Mouse (Mus musculus) kidney, adult 10 weeks (tissue): Measurements from ENCODE around the gene Tnip1. TPM values are rescaled to one million over a fixed set of nuclear protein-coding genes. Genes with fewer than 3 reads are reported as not detected.

ENCODE experiments used
- polyA plus RNA-seq: library from polyadenylated mRNA; stranded (reverse); fragments of 350-450 nt; fragmentation: Illumina TruSeq; extraction: RNeasy Lipid Tissue Mini Kit (QIAGEN cat#74804); gene quantifications from one replicate; pipeline ENCODE4 v1.2.3, GENCODE M21; 2014; ENCODE audit warnings: low read depth, low replicate concordance

Gene Tnip1
- 1.0 TPM for polyA plus RNA-seq

GRCm38 (mm10) chr11:54962810-54963209 lies at the start of gene Tnip1:
Tnip1 (minus strand) TSS chr11:54962917.

GRCm38 (mm10) chr11:54902333-54903323 lies 60.1 kb downstream of the Tnip1 start, which contains the start of gene Gpx3:
Gpx3 (plus strand) TSS chr11:54902453.

DNA sequence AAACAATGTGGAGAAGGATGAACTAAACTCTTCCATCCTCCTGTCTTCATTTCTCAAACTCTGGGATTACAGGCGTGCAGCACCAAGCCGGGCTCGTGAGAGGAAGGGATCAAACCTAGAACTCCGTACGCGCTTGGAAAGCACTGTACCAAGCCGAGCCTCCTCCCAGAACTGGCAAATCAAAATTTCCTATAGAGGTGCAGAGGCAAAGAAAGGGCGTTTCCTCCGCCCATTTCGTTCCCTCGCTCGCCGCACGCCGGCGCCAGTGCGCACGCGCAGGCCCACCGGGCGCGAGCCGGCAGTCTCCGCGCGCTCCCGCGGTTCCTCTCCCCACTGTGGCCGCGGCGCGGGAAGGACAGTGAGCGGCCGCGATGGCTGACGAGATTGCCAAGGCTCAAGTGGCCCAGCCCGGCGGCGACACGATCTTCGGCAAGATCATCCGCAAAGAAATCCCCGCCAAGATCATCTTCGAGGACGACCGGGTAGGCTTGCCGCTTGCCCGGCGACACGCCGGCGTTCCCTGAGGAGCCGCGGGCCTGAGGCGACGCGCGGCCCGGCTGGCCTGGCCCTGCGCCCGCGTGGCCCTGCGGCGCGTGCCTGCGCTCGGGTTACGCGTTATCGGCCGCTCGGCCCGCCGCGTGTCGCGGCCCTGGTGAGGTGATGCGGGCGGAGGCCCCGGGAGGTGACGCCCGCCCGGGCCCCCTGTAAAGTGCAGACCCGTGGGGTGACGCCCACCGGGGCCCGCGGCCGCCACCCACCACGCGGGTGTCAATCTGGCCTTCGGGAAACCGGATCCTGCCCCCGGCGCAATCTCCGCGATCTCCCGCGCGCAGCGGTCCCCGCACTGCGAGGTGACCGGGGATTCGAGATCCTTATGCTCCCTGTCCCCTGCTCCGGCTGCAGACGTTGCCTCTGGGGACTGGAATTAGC lies 96.3 kb downstream of the Tnip1 start, which contains the start of gene Hint1:
Gene Hint1 (plus strand): TSS at position 265 of the 930 bp plus-strand sequence.

Other genes starting within 250 kb of the Tnip1 start
- 34.7 TPM for gene Cdc42se2, start 175.2 kb downstream of the Tnip1 start, polyA plus RNA-seq
- gene Lyrm7, start 102.0 kb downstream of the Tnip1 start, polyA plus RNA-seq: 16.7 TPM
- gene Hint1, start 96.5 kb downstream of the Tnip1 start, polyA plus RNA-seq: 424 TPM
- 11,404 TPM for gene Gpx3, start 60.5 kb downstream of the Tnip1 start, polyA plus RNA-seq
- gene Anxa6, start 70.5 kb upstream of the Tnip1 start, polyA plus RNA-seq: 10.1 TPM
- gene Ccdc69, start 115.2 kb upstream of the Tnip1 start, polyA plus RNA-seq: 0.97 TPM
- gene Gm2a, start 135.2 kb upstream of the Tnip1 start, polyA plus RNA-seq: 106 TPM
- gene Slc36a3, start 188.8 kb upstream of the Tnip1 start, polyA plus RNA-seq: not detected
- gene Slc36a2, start 222.2 kb upstream of the Tnip1 start, polyA plus RNA-seq: 0.36 TPM
- 6.5 TPM for gene Slc36a1, start 241.4 kb upstream of the Tnip1 start, polyA plus RNA-seq